Mouse (Mus musculus): ENCODE results near the gene Tsr3. TPM values are rescaled to one million over a fixed set of nuclear protein-coding genes. Genes with fewer than 3 reads are reported as not detected.
A peak's percentile ranks its signal among the peaks of the same experiment; 100 is the strongest.

Tsr3 gene
- polyA plus RNA-seq (2015; fragmentation: Nextera tagmentation; extraction: Ambion mirVana): 23.3 and 23.4 TPM in 2 replicates

DNA sequence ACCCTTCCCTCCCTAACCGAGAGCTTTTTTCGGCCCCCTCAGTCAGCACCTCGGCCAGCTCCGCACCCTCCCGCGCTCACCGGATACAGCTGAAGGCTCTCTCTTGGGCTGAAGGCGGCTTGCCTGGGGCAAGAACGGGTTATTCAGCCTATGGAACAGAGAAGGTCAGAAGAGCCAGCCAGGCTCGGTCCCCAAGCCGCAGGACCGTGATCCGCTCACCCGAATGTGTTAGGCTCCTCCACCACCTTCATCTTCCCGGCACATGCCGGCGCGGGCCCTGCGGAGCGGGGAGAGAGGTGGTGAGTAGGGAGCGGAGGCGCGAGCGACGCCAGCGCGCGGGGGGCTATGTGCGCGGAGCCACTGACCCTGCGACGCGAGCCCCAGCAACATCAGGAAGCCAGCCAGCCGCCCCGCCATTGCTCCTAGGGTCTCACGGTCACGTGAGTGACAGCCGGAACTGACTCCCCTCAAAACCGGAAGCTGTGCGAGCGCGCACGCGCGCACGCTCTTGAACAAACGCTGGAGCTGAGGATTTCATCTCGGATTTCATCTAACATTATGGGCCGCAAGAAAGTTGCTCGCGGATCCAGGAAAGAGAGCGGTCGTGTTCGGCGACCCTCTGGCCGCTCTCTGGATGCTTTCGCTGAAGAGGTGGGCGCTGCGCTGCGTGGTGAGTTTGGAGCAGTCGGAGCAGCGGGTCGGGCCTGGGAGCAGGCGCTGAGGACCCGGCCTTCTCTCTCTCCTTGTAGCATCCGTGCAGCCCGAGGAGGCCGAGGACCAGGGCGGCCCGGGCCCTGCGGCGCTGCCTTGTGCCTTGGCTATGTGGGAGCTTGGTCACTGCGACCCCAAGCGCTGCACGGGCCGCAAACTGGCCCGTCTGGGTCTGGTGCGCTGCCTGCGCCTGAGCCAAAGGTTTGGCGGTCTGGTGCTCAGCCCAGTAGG, at the start of gene Tsr3, which contains the start of gene Gnptg:
TSS of gene Tsr3 (plus strand) at position 476 of the 942 bp plus-strand sequence.
TSS of gene Gnptg (minus strand) at position 430 of the 942 bp plus-strand sequence.
- Histone ChIP-seq H3K36me3 (ENCODE audit: control insufficient read depth, insufficient read depth) (peaks cover 33% of the 10 kb centered on the region), H3K9ac (ENCODE audit: low read depth, low read length) (peak within 1 kb of the TSS; percentile 80), H3K4me2 (replicated peaks; ENCODE audit: low read depth) (peak within 1 kb of the TSS; percentile 90), H3K27me3 (replicated peaks; ENCODE audit: control insufficient read depth, insufficient read depth, low read length) (no peaks in the 10 kb centered on the region), H3K4me1 (replicated peaks; ENCODE audit: control insufficient read depth, insufficient read depth, low read length) (peaks cover 3% of the 10 kb centered on the region; the same call in 1 of the 2 replicates), H3K9me3 (ENCODE audit: control insufficient read depth) (no peaks in the 10 kb centered on the region), H3K4me3 (ENCODE audit: low read depth, low read length) (peak within 1 kb of the TSS; percentile 87), H3K27ac (ENCODE audit: low read depth, low read length) (0 out of 2 replicates have a peak within 1 kb of the TSS, but pooled peaks have one; percentile 17)
- under 1% methylated on average over 80 of the region's 80 CpGs for WGBS
- ATAC-seq: peak; percentile 78
- TF ChIP-seq CTCF (IDR thresholded peaks at IDR 0.05; ENCODE audit: low read depth): no peak

- no peaks in the 10 kb centered on the region for H3K9me3 ChIP-seq (ENCODE audit: control insufficient read depth)
- ATAC-seq: no peak
- H3K27me3 ChIP-seq (replicated peaks; ENCODE audit: control insufficient read depth, insufficient read depth, low read length): no peaks in the 10 kb centered on the region
- no peaks in the 10 kb centered on the region for H3K4me1 ChIP-seq (replicated peaks; ENCODE audit: control insufficient read depth, insufficient read depth, low read length)
- TF ChIP-seq CTCF (IDR thresholded peaks at IDR 0.05; ENCODE audit: low read depth): no peak
- H3K4me2 ChIP-seq (replicated peaks; ENCODE audit: low read depth): no peak overlapping the region
- H3K9ac ChIP-seq (ENCODE audit: low read depth, low read length): no peak overlapping the region
- H3K27ac ChIP-seq (ENCODE audit: low read depth, low read length): no peak overlapping the region
- 82% methylated on average over 4 of the region's 4 CpGs for WGBS
- H3K36me3 ChIP-seq (ENCODE audit: control insufficient read depth, insufficient read depth): peaks cover 62% of the 10 kb centered on the region
- no peak overlapping the region for H3K4me3 ChIP-seq (ENCODE audit: low read depth, low read length)
These were observed 37.6 kb upstream of the Tsr3 start for GRCm38 (mm10) chr17:25202401-25202800.

GRCm38 (mm10) chr17:25210006-25210405, 30.0 kb upstream of the Tsr3 start:
- no peak overlapping the region for H3K4me2 ChIP-seq (replicated peaks; ENCODE audit: low read depth)

DNA sequence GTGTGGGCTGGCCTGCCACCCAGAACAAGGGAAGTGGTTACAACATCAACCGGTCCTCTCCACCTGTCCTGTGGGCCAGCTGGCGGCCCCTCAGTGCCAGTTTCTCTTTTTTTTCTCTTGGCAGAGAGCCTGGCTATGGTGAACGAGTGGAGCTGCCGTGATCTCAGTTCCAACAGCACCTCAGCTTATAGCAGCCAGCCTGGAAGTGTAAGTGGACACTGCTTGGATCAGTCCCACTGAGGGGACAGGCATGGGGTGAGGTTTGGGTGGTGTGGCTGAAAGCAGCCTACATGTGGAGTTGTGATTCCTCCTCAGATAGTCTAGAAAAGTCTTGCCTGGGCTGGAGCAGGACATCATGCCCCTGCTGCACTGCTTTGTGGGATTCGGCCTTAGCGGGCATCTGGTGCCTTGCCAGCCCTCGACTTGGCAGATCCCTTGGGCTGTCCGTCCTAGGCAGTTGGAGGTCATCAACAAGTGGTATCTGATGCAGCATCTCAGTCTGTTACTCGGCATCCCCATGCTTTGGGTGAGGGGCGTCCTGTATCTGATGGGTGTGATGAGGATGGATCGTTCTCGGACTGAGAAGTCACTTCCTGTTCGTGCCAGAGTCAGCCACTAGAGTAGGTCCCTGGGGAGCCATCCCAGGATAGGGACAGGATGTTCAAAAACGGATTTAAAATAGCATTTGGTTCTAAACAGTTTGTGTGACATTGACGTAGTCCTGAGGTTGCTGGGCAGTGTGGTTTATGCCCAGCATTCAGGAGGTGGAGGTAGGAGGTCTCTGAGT, 29.1 kb upstream of the Tsr3 start:
- peaks cover 77% of the 10 kb centered on the region for H3K36me3 ChIP-seq (ENCODE audit: control insufficient read depth, insufficient read depth)
- ATAC-seq: no peak
- TF ChIP-seq CTCF (IDR thresholded peaks at IDR 0.05; ENCODE audit: low read depth): no peak
- H3K9ac ChIP-seq (ENCODE audit: low read depth, low read length): no peak overlapping the region
- 84% methylated on average over 15 of the region's 15 CpGs for WGBS
- H3K4me3 ChIP-seq (ENCODE audit: low read depth, low read length): no peak overlapping the region
- H3K9me3 ChIP-seq (ENCODE audit: control insufficient read depth): no peaks in the 10 kb centered on the region
- no peak overlapping the region for H3K4me2 ChIP-seq (replicated peaks; ENCODE audit: low read depth)
- no peaks in the 10 kb centered on the region for H3K27me3 ChIP-seq (replicated peaks; ENCODE audit: control insufficient read depth, insufficient read depth, low read length)
- H3K4me1 ChIP-seq (replicated peaks; ENCODE audit: control insufficient read depth, insufficient read depth, low read length): no peaks in the 10 kb centered on the region
- H3K27ac ChIP-seq (ENCODE audit: low read depth, low read length): no peak overlapping the region

More at GRCm38 (mm10) chr17:25210006-25210405, 30.0 kb upstream of the Tsr3 start:
- 79% methylated on average over 4 of the region's 4 CpGs for WGBS
- peaks cover 77% of the 10 kb centered on the region for H3K36me3 ChIP-seq (ENCODE audit: control insufficient read depth, insufficient read depth)
- no peaks in the 10 kb centered on the region for H3K27me3 ChIP-seq (replicated peaks; ENCODE audit: control insufficient read depth, insufficient read depth, low read length)
- H3K4me1 ChIP-seq (replicated peaks; ENCODE audit: control insufficient read depth, insufficient read depth, low read length): no peaks in the 10 kb centered on the region
- no peaks in the 10 kb centered on the region for H3K9me3 ChIP-seq (ENCODE audit: control insufficient read depth)
- H3K4me3 ChIP-seq (ENCODE audit: low read depth, low read length): no peak overlapping the region
- no peak for TF ChIP-seq CTCF (IDR thresholded peaks at IDR 0.05; ENCODE audit: low read depth)
- no peak overlapping the region for H3K9ac ChIP-seq (ENCODE audit: low read depth, low read length)
- H3K27ac ChIP-seq (ENCODE audit: low read depth, low read length): no peak overlapping the region
- no peak for ATAC-seq

GRCm38 (mm10) chr17:25211705-25212104, 28.3 kb upstream of the Tsr3 start:
- no peak overlapping the region for H3K4me2 ChIP-seq (replicated peaks; ENCODE audit: low read depth)
- no peaks in the 10 kb centered on the region for H3K4me1 ChIP-seq (replicated peaks; ENCODE audit: control insufficient read depth, insufficient read depth, low read length)
- no peaks in the 10 kb centered on the region for H3K27me3 ChIP-seq (replicated peaks; ENCODE audit: control insufficient read depth, insufficient read depth, low read length)
- ATAC-seq: no peak
- H3K9ac ChIP-seq (ENCODE audit: low read depth, low read length): no peak overlapping the region
- WGBS: 77% methylated on average over 4 of the region's 4 CpGs
- peaks cover 79% of the 10 kb centered on the region for H3K36me3 ChIP-seq (ENCODE audit: control insufficient read depth, insufficient read depth)
- no peak overlapping the region for H3K4me3 ChIP-seq (ENCODE audit: low read depth, low read length)
- no peak overlapping the region; the same call in 1 of the 2 replicates for H3K27ac ChIP-seq (ENCODE audit: low read depth, low read length)
- no peak for TF ChIP-seq CTCF (IDR thresholded peaks at IDR 0.05; ENCODE audit: low read depth)
- H3K9me3 ChIP-seq (ENCODE audit: control insufficient read depth): no peaks in the 10 kb centered on the region

- Histone ChIP-seq H3K27me3 (replicated peaks; ENCODE audit: control insufficient read depth, insufficient read depth, low read length) (no peaks in the 10 kb centered on the region), H3K4me2 (replicated peaks; ENCODE audit: low read depth) (no peak overlapping the region), H3K9me3 (ENCODE audit: control insufficient read depth) (no peaks in the 10 kb centered on the region), H3K4me1 (replicated peaks; ENCODE audit: control insufficient read depth, insufficient read depth, low read length) (no peaks in the 10 kb centered on the region), H3K27ac (ENCODE audit: low read depth, low read length) (no peak overlapping the region), H3K9ac (ENCODE audit: low read depth, low read length) (no peak overlapping the region), H3K36me3 (ENCODE audit: control insufficient read depth, insufficient read depth) (peaks cover 70% of the 10 kb centered on the region), H3K4me3 (ENCODE audit: low read depth, low read length) (no peak overlapping the region)
- WGBS: 84% methylated on average over 3 of the region's 3 CpGs
- no peak for ATAC-seq
- TF ChIP-seq CTCF (IDR thresholded peaks at IDR 0.05; ENCODE audit: low read depth): no peak
These were observed 24.5 kb upstream of the Tsr3 start for GRCm38 (mm10) chr17:25215431-25215830.

All from intestine, postnatal 0 days (tissue).